Mouse (Mus musculus): ENCODE results near the gene Prkca. TPM values are rescaled to one million over a fixed set of nuclear protein-coding genes. Genes with fewer than 3 reads are reported as not detected.

Gene Prkca
- polyA plus RNA-seq, 1 experiment from 2014 or later: 12.9 TPM

- 50% methylated on average over 4 of the region's 4 CpGs for WGBS
- no peaks in the 10 kb centered on the region for H3K36me3 ChIP-seq
- H3K9ac ChIP-seq: no peak overlapping the region
- ATAC-seq (ENCODE audit: extremely low read depth, insufficient number of reproducible peaks, low FRiP score, low TSS enrichment): no peak
- no peak overlapping the region for H3K4me2 ChIP-seq
- H3K4me3 ChIP-seq: no peak overlapping the region
- no peaks in the 10 kb centered on the region for H3K27me3 ChIP-seq (replicated peaks)
- H3K4me1 ChIP-seq: peaks cover 75% of the 10 kb centered on the region
- no peaks in the 10 kb centered on the region for H3K9me3 ChIP-seq
- H3K27ac ChIP-seq (replicated peaks): 0 out of 2 replicates have a peak overlapping the region, but pooled peaks have one; percentile 24
Observed at GRCm38 (mm10) chr11:108228497-108228896, 115.2 kb downstream of the Prkca start.

DNA sequence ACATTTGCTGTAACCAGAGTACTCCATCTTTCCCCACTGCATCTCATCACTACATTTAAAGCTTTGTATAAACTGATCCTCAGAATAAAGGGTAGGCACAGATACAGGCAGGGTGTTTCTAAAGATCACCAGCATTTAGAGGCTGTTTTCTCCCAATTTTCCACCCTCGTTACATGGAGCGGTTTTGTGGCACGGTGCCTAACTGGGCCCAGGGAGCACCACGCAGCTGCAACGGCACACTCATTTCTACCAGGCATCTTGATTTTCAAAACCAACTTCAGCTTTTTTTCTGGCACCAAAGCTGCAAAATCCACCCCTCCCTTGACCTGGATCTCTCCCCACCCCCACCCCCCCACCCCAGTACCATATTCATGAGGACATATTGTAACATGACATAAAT lies 117.5 kb downstream of the Prkca start:
- WGBS: 94% methylated on average over 5 of the region's 5 CpGs
- H3K4me3 ChIP-seq: no peak overlapping the region
- H3K27ac ChIP-seq (replicated peaks): no peak overlapping the region
- no peak overlapping the region for H3K4me2 ChIP-seq
- H3K9me3 ChIP-seq: no peaks in the 10 kb centered on the region
- peaks cover 86% of the 10 kb centered on the region for H3K4me1 ChIP-seq
- H3K9ac ChIP-seq: no peak overlapping the region
- no peak for ATAC-seq (ENCODE audit: extremely low read depth, insufficient number of reproducible peaks, low FRiP score, low TSS enrichment)
- H3K36me3 ChIP-seq: no peaks in the 10 kb centered on the region
- H3K27me3 ChIP-seq (replicated peaks): no peaks in the 10 kb centered on the region

GRCm38 (mm10) chr11:108224233-108224973 lies 119.3 kb downstream of the Prkca start:
- Histone ChIP-seq H3K4me1 (peaks cover 77% of the 10 kb centered on the region), H3K4me2 (peak overlapping the region; percentile 47)

GRCm38 (mm10) chr11:108223613-108224232 lies 120.0 kb downstream of the Prkca start:
- H3K4me2 ChIP-seq: no peak overlapping the region; the same call in 1 of the 2 replicates
- H3K9ac ChIP-seq: no peak overlapping the region
- H3K27me3 ChIP-seq (replicated peaks): no peaks in the 10 kb centered on the region
- no peaks in the 10 kb centered on the region for H3K9me3 ChIP-seq
- H3K4me1 ChIP-seq: peaks cover 71% of the 10 kb centered on the region
- H3K4me3 ChIP-seq: no peak overlapping the region
- peak overlapping the region; percentile 56 for H3K27ac ChIP-seq (replicated peaks)
- no peaks in the 10 kb centered on the region for H3K36me3 ChIP-seq
- WGBS: 61% methylated on average over 13 of the region's 13 CpGs
- no peak for ATAC-seq (ENCODE audit: extremely low read depth, insufficient number of reproducible peaks, low FRiP score, low TSS enrichment)

More at GRCm38 (mm10) chr11:108224233-108224973, 119.3 kb downstream of the Prkca start:
- Histone ChIP-seq H3K9ac (peak overlapping the region; percentile 52), H3K27me3 (replicated peaks) (no peaks in the 10 kb centered on the region), H3K27ac (replicated peaks) (peak overlapping the region; percentile 56), H3K9me3 (no peaks in the 10 kb centered on the region), H3K36me3 (no peaks in the 10 kb centered on the region), H3K4me3 (peak overlapping the region; percentile 5)
- ATAC-seq (ENCODE audit: extremely low read depth, insufficient number of reproducible peaks, low FRiP score, low TSS enrichment): no peak
- WGBS: 28% methylated on average over 11 of the region's 11 CpGs

DNA sequence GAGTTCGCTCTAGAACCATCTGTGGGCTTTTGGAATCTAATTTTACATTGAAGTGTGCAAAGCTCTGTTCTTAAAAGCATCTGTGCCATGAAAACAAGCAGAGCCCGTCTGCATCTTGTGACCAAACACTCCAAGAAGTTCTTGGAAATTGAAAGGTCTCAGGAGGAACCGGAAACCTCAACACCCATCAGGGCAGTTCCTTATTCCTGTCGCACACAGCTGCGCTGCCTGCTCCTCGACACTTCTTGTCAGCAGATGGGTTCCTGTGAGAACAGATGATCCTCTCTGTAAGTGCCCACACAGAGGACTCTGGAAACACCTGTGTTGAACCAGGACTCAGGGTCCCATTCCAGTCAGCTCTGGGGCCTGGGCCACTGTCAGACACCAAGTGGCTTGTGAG lies 120.6 kb downstream of the Prkca start:
- Histone ChIP-seq H3K4me2 (no peak overlapping the region), H3K27me3 (replicated peaks) (no peaks in the 10 kb centered on the region), H3K4me3 (no peak overlapping the region), H3K27ac (replicated peaks) (peak overlapping the region; percentile 32; the same call in 1 of the 2 replicates), H3K9me3 (no peaks in the 10 kb centered on the region), H3K9ac (no peak overlapping the region), H3K4me1 (peaks cover 65% of the 10 kb centered on the region), H3K36me3 (no peaks in the 10 kb centered on the region)
- ATAC-seq (ENCODE audit: extremely low read depth, insufficient number of reproducible peaks, low FRiP score, low TSS enrichment): no peak
- WGBS: 78% methylated on average over 6 of the region's 6 CpGs

GRCm38 (mm10) chr11:108222616-108223015 lies 121.1 kb downstream of the Prkca start:
- no peaks in the 10 kb centered on the region for H3K9me3 ChIP-seq
- H3K27ac ChIP-seq (replicated peaks): peak overlapping the region; percentile 32; the same call in 1 of the 2 replicates
- no peak overlapping the region for H3K9ac ChIP-seq
- peaks cover 60% of the 10 kb centered on the region for H3K4me1 ChIP-seq
- no peak for ATAC-seq (ENCODE audit: extremely low read depth, insufficient number of reproducible peaks, low FRiP score, low TSS enrichment)
- 75% methylated on average over 8 of the region's 8 CpGs for WGBS
- no peak overlapping the region for H3K4me3 ChIP-seq
- H3K27me3 ChIP-seq (replicated peaks): no peaks in the 10 kb centered on the region
- no peak overlapping the region for H3K4me2 ChIP-seq
- no peaks in the 10 kb centered on the region for H3K36me3 ChIP-seq

GRCm38 (mm10) chr11:108222026-108222425 lies 121.7 kb downstream of the Prkca start:
- Histone ChIP-seq H3K4me2 (no peak overlapping the region), H3K27me3 (replicated peaks) (no peaks in the 10 kb centered on the region), H3K4me1 (peaks cover 54% of the 10 kb centered on the region), H3K9me3 (no peaks in the 10 kb centered on the region), H3K9ac (no peak overlapping the region), H3K36me3 (no peaks in the 10 kb centered on the region), H3K4me3 (no peak overlapping the region), H3K27ac (replicated peaks) (no peak overlapping the region)
- 86% methylated on average over 3 of the region's 3 CpGs for WGBS
- ATAC-seq (ENCODE audit: extremely low read depth, insufficient number of reproducible peaks, low FRiP score, low TSS enrichment): no peak

DNA sequence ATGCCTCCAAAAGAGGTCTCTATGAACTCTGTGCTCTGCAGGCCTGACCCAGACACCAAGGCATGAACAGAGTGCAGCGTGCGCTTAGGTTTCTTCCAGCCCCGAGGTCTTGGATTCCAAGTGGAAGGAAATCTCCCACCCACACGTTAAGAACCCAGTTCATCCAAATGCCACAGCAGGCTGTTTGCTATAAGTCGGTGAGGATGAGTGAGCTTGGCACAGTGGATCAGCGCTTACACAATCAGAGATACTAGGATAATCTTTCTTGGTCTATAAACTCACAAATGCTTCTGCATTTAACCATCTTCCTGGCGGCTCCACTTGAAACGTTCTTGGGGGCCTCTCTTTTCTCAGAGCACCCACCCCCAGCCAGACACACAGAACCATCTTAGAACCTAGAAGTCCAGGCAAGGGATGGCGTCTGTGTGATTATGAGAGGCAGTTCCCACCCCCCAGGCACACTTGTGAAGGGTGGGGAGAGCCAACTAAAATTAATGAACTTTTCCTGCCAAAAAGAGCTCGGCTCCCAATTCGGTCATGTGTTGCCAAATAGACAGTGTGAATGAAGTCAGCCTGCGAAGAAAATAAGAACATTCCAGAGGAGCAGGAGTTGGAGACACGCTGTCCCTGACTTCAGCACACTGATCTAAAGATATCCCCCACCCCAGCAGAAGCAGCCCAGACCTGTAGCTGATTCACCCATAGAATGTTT lies 122.4 kb downstream of the Prkca start:
- Histone ChIP-seq H3K27ac (replicated peaks) (no peak overlapping the region), H3K9ac (no peak overlapping the region), H3K4me3 (no peak overlapping the region), H3K4me1 (peaks cover 52% of the 10 kb centered on the region), H3K9me3 (no peaks in the 10 kb centered on the region), H3K27me3 (replicated peaks) (no peaks in the 10 kb centered on the region), H3K36me3 (no peaks in the 10 kb centered on the region), H3K4me2 (no peak overlapping the region)
- ATAC-seq (ENCODE audit: extremely low read depth, insufficient number of reproducible peaks, low FRiP score, low TSS enrichment): no peak
- WGBS: 77% methylated on average over 13 of the region's 13 CpGs

- 76% methylated on average over 5 of the region's 5 CpGs for WGBS
- peaks cover 58% of the 10 kb centered on the region for H3K4me1 ChIP-seq
- ATAC-seq (ENCODE audit: extremely low read depth, insufficient number of reproducible peaks, low FRiP score, low TSS enrichment): no peak
- H3K27me3 ChIP-seq (replicated peaks): no peaks in the 10 kb centered on the region
- H3K9ac ChIP-seq: no peak overlapping the region
- H3K27ac ChIP-seq (replicated peaks): no peak overlapping the region
- no peaks in the 10 kb centered on the region for H3K36me3 ChIP-seq
- no peak overlapping the region for H3K4me2 ChIP-seq
- H3K9me3 ChIP-seq: no peaks in the 10 kb centered on the region
- H3K4me3 ChIP-seq: no peak overlapping the region
Observed at GRCm38 (mm10) chr11:108220605-108221004, 123.1 kb downstream of the Prkca start.

DNA sequence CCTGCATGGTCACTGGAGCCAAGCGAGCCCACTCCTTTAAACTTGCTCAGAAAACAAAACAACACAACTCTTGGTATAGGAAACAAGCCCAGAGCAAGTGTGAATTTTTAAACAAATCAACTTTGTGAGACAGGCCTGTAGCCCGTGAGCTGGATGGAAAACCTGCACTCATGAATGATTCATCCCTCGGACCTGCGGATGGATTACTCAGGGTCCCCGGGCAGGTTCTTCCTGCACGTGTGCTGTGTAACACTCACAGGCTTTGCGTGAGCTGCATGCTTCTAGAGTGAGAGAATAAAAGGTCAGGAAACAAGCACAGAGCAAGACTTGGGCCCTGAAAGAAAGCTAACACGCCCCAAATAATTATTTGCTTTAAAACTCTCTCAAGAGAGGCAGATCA lies 126.7 kb downstream of the Prkca start:
- Histone ChIP-seq H3K4me2 (no peak overlapping the region), H3K4me3 (no peak overlapping the region), H3K27ac (replicated peaks) (no peak overlapping the region), H3K9me3 (no peaks in the 10 kb centered on the region), H3K27me3 (replicated peaks) (no peaks in the 10 kb centered on the region), H3K4me1 (peaks cover 44% of the 10 kb centered on the region), H3K9ac (no peak overlapping the region), H3K36me3 (no peaks in the 10 kb centered on the region)
- WGBS: 83% methylated on average over 8 of the region's 8 CpGs
- ATAC-seq (ENCODE audit: extremely low read depth, insufficient number of reproducible peaks, low FRiP score, low TSS enrichment): no peak

DNA sequence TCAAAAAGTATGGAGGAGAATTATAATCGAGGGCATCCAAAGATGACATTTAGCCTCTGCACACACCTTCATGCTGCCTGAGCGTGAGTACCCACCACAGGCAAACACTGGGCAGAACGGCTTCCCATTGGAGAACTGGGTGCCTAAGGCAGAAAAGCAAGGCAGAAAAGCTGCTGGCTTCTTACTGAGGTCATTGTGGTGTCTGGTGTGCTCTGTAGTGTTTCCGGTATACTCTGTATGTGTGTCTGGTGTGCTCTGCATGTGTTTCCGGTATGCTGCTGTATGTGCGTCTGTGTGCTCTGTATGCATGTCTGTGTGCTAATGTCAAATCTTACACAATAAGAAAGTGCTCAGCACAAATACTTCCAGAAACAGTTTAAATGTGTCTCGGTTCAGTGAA lies 127.7 kb downstream of the Prkca start:
- Histone ChIP-seq H3K4me3 (no peak overlapping the region), H3K36me3 (no peaks in the 10 kb centered on the region), H3K27me3 (replicated peaks) (no peaks in the 10 kb centered on the region), H3K27ac (replicated peaks) (peak overlapping the region; percentile 78), H3K9ac (no peak overlapping the region), H3K9me3 (no peaks in the 10 kb centered on the region), H3K4me1 (peaks cover 42% of the 10 kb centered on the region), H3K4me2 (no peak overlapping the region)
- WGBS: 85% methylated on average over 7 of the region's 7 CpGs
- ATAC-seq (ENCODE audit: extremely low read depth, insufficient number of reproducible peaks, low FRiP score, low TSS enrichment): no peak
